Mouse (Mus musculus) MEL (cell line): Measurements from ENCODE around the gene Ankdd1b. TPM values are rescaled to one million over a fixed set of nuclear protein-coding genes. Genes with fewer than 3 reads are reported as not detected.

ENCODE experiments used
- DNase-seq: peaks from one replicate; pipeline ENCODE4 v3.0.0; 2011; ENCODE audit warnings: low read depth, low spot score
- H3K27ac ChIP-seq: 2 replicates; pipeline ENCODE4 v1.5.1; 2012; ENCODE audit warnings: low read depth, mild to moderate bottlenecking, control low read depth, low read length, moderate library complexity; ENCODE audit not compliant: control insufficient read depth
- H3K27me3 ChIP-seq, 2 experiments: fragments of 150-350 bp in 1 of 2; sonication (generic) in 1 of 2; 2 replicates each; pipeline ENCODE4 v1.6.1; 2012; ENCODE audit warnings: low read length in 2 of 2, mild to moderate bottlenecking in 2 of 2, improper control_type of control experiment in 1 of 2, moderate library complexity in 1 of 2; ENCODE audit not compliant: insufficient read depth in 2 of 2, control insufficient read depth in 1 of 2
- H3K36me3 ChIP-seq, 2 experiments: 2 replicates each; pipeline ENCODE4 v1.6.1; 2012 to 2014; ENCODE audit warnings: low read length in 2 of 2, improper control_type of control experiment in 1 of 2, inconsistent platforms in 1 of 2, mild to moderate bottlenecking in 1 of 2; ENCODE audit not compliant: insufficient read depth in 2 of 2, control insufficient read depth in 1 of 2
- H3K4me1 ChIP-seq, 2 experiments: fragments of 150-350 bp in 1 of 2; sonication (generic) in 1 of 2; 2 replicates each; pipeline ENCODE4 v1.6.1; 2012; ENCODE audit warnings: low read length in 2 of 2, improper control_type of control experiment in 1 of 2, mild to moderate bottlenecking in 1 of 2; ENCODE audit not compliant: insufficient read depth in 2 of 2, control insufficient read depth in 1 of 2
- H3K4me3 ChIP-seq, 2 experiments: fragments of 150-350 bp in 1 of 2; sonication (generic) in 1 of 2; 2 replicates each; pipeline ENCODE4 v1.5.1; 2012; ENCODE audit warnings: low read depth in 2 of 2, low read length in 2 of 2, mild to moderate bottlenecking in 2 of 2, moderate library complexity in 2 of 2, control low read depth in 1 of 2, improper control_type of control experiment in 1 of 2; ENCODE audit not compliant: control insufficient read depth in 1 of 2, insufficient read depth in 1 of 2
- H3K79me2 ChIP-seq: 2 replicates; pipeline ENCODE4 v1.6.1; 2012; ENCODE audit warnings: mild to moderate bottlenecking, low read length, moderate library complexity; ENCODE audit not compliant: control insufficient read depth, poor library complexity, insufficient read depth
- H3K9ac ChIP-seq: 2 replicates; pipeline ENCODE4 v1.6.1; 2012; ENCODE audit warnings: low read depth, mild to moderate bottlenecking, control low read depth, low read length, moderate library complexity; ENCODE audit not compliant: control insufficient read depth, poor library complexity, severe bottlenecking
- H3K9me3 ChIP-seq: fragments of 150-350 bp; sonication (generic); replicated peaks from 2 replicates; pipeline ENCODE4 v1.6.1; 2012; ENCODE audit warnings: mild to moderate bottlenecking, low read length, improper control_type of control experiment, moderate library complexity; ENCODE audit not compliant: insufficient read depth
- BHLHE40 ChIP-seq: IDR thresholded peaks from 2 replicates; pipeline ENCODE4 v1.6.1; 2012; ENCODE audit warnings: low read depth, mild to moderate bottlenecking, inconsistent platforms, low read length, improper control_type of control experiment, borderline replicate concordance
- CHD1 ChIP-seq: IDR thresholded peaks from 2 replicates; pipeline ENCODE4 v1.6.1; 2012; ENCODE audit warnings: low read depth, mild to moderate bottlenecking, inconsistent platforms, low read length, improper control_type of control experiment
- CHD2 ChIP-seq: IDR thresholded peaks from 2 replicates; pipeline ENCODE4 v1.6.1; 2011; ENCODE audit warnings: low read length, improper control_type of control experiment
- E2F4 ChIP-seq: IDR thresholded peaks from 2 replicates; pipeline ENCODE4 v1.6.1; 2011; ENCODE audit warnings: low read depth, low read length, improper control_type of control experiment, borderline replicate concordance
- ELF1 ChIP-seq: IDR thresholded peaks from 2 replicates; pipeline ENCODE4 v1.6.1; 2014; ENCODE audit warnings: low read depth, mild to moderate bottlenecking, inconsistent platforms, low read length, improper control_type of control experiment, moderate library complexity
- EP300 ChIP-seq, 2 experiments: IDR thresholded peaks; 2 replicates each; pipeline ENCODE4 v1.6.1; 2011; ENCODE audit warnings: improper control_type of control experiment in 2 of 2, low read length in 2 of 2, low read depth in 1 of 2, mild to moderate bottlenecking in 1 of 2
- ETS1 ChIP-seq: IDR thresholded peaks from 2 replicates; pipeline ENCODE4 v1.6.1; 2012; ENCODE audit warnings: low read depth, mild to moderate bottlenecking, inconsistent platforms, low read length, improper control_type of control experiment, moderate library complexity
- GATA1 ChIP-seq: IDR thresholded peaks from 2 replicates; pipeline ENCODE4 v1.6.1; 2011; ENCODE audit warnings: low read depth, low read length, improper control_type of control experiment
- KAT2A ChIP-seq: conservative IDR thresholded peaks from 2 replicates; pipeline ENCODE4 v1.6.1; 2012; ENCODE audit warnings: low read depth, low read length, improper control_type of control experiment, inconsistent platforms
- MAFK ChIP-seq: IDR thresholded peaks from 2 replicates; pipeline ENCODE4 v1.6.1; 2011; ENCODE audit warnings: low read depth, mild to moderate bottlenecking, low read length, improper control_type of control experiment, borderline replicate concordance
- MAZ ChIP-seq: IDR thresholded peaks from 2 replicates; pipeline ENCODE4 v1.6.1; 2012; ENCODE audit warnings: low read depth, mild to moderate bottlenecking, inconsistent platforms, low read length, improper control_type of control experiment
- MYB ChIP-seq: IDR thresholded peaks from 2 replicates; pipeline ENCODE4 v1.6.1; 2011; ENCODE audit warnings: mild to moderate bottlenecking, low read depth, low read length, improper control_type of control experiment
- MYC ChIP-seq: IDR thresholded peaks from 2 replicates; pipeline ENCODE4 v1.6.1; 2011; ENCODE audit warnings: low read depth, mild to moderate bottlenecking, low read length, improper control_type of control experiment, moderate library complexity
- NELFE ChIP-seq: IDR thresholded peaks from 2 replicates; pipeline ENCODE4 v1.6.1; 2011; ENCODE audit warnings: low read depth, low read length, improper control_type of control experiment
- NRF1 ChIP-seq: IDR thresholded peaks from 2 replicates; pipeline ENCODE4 v1.6.1; 2014; ENCODE audit warnings: low read depth, mild to moderate bottlenecking, inconsistent platforms, low read length, improper control_type of control experiment, moderate library complexity; ENCODE audit not compliant: poor library complexity, insufficient read depth, severe bottlenecking
- POLR2A ChIP-seq, 2 experiments: IDR thresholded peaks; 2 replicates each; pipeline ENCODE4 v1.6.1; 2011 to 2012; ENCODE audit warnings: low read length in 2 of 2, mild to moderate bottlenecking in 2 of 2, control low read depth in 1 of 2, improper control_type of control experiment in 1 of 2, low read depth in 1 of 2, moderate library complexity in 1 of 2; ENCODE audit not compliant: control insufficient read depth in 1 of 2, insufficient read depth in 1 of 2, poor library complexity in 1 of 2
- POLR2AphosphoS5 ChIP-seq: IDR thresholded peaks from 2 replicates; pipeline ENCODE4 v1.6.1; 2012; ENCODE audit warnings: low read depth, borderline replicate concordance, mild to moderate bottlenecking, inconsistent platforms, low read length, moderate library complexity, mixed read lengths
- RAD21 ChIP-seq: IDR thresholded peaks from 2 replicates; pipeline ENCODE4 v1.6.1; 2011; ENCODE audit warnings: mild to moderate bottlenecking, low read depth, low read length, improper control_type of control experiment
- RCOR1 ChIP-seq: IDR thresholded peaks from 2 replicates; pipeline ENCODE4 v1.6.1; 2012; ENCODE audit warnings: low read depth, mild to moderate bottlenecking, inconsistent platforms, low read length, improper control_type of control experiment
- SIN3A ChIP-seq: IDR thresholded peaks from 2 replicates; pipeline ENCODE4 v1.6.1; 2012; ENCODE audit warnings: low read length, improper control_type of control experiment, inconsistent platforms
- SMC3 ChIP-seq: IDR thresholded peaks from 2 replicates; pipeline ENCODE4 v1.6.1; 2011; ENCODE audit warnings: low read depth, low read length, improper control_type of control experiment
- TBP ChIP-seq: IDR thresholded peaks from 2 replicates; pipeline ENCODE4 v1.8.0; 2011; ENCODE audit warnings: low read depth, low read length, improper control_type of control experiment
- TCF12 ChIP-seq: IDR thresholded peaks from 2 replicates; pipeline ENCODE4 v1.6.1; 2014; ENCODE audit warnings: low read depth, mild to moderate bottlenecking, inconsistent platforms, low read length, improper control_type of control experiment, moderate library complexity
- UBTF ChIP-seq: IDR thresholded peaks from 2 replicates; pipeline ENCODE4 v1.6.1; 2012; ENCODE audit warnings: low read depth, mild to moderate bottlenecking, inconsistent platforms, low read length, improper control_type of control experiment, moderate library complexity, borderline replicate concordance; ENCODE audit not compliant: insufficient read depth
- USF2 ChIP-seq, 2 experiments: IDR thresholded peaks; 2 replicates each; pipeline ENCODE4 v1.6.1; 2011 to 2012; ENCODE audit warnings: improper control_type of control experiment in 2 of 2, low read length in 2 of 2, borderline replicate concordance in 1 of 2, inconsistent platforms in 1 of 2, low read depth in 1 of 2, mild to moderate bottlenecking in 1 of 2; ENCODE audit not compliant: insufficient read depth in 1 of 2
- ZC3H11A ChIP-seq: IDR thresholded peaks from 2 replicates; pipeline ENCODE4 v1.6.1; 2012; ENCODE audit warnings: low read depth, mild to moderate bottlenecking, inconsistent platforms, low read length, improper control_type of control experiment
- ZKSCAN1 ChIP-seq: IDR thresholded peaks from 2 replicates; pipeline ENCODE4 v1.6.1; 2012; ENCODE audit warnings: low read depth, mild to moderate bottlenecking, inconsistent platforms, low read length, improper control_type of control experiment, moderate library complexity
- ZMIZ1 ChIP-seq: IDR thresholded peaks from 2 replicates; pipeline ENCODE4 v1.6.1; 2012; ENCODE audit warnings: low read depth, mild to moderate bottlenecking, inconsistent platforms, low read length, improper control_type of control experiment, moderate library complexity
- polyA plus RNA-seq, 2 experiments: library from polyadenylated mRNA; stranded (reverse) in 1 of 2; unstranded in 1 of 2; fragments of >175 nt in 1 of 2; fragments of >200 nt in 1 of 2; gene quantifications; 2 replicates each; pipeline versions ENCODE4 v1.2.1 to v1.2.4; 2012; ENCODE audit warnings: low replicate concordance in 2 of 2, low read depth in 1 of 2; ENCODE audit not compliant: insufficient read length in 2 of 2, insufficient read depth in 1 of 2, missing spikeins in 1 of 2
- total RNA-seq: library from RNA; depleted of rRNA; stranded (reverse); fragments of 300-350 nt; gene quantifications from 2 replicates; pipeline ENCODE4 v1.2.3, GENCODE M21; 2012

The Ankdd1b gene
- total and polyA plus RNA-seq, 3 experiments = 0.12 TPM; not detected in 2

GRCm38 (mm10) chr13:96433648-96434190 is 37.3 kb downstream of the Ankdd1b start:
- no peaks in the 10 kb centered on the region for H3K9me3 ChIP-seq
- peaks cover 0 to 11% of the 10 kb centered on the region in 2 experiments; a peak in 2 of 4 replicates for H3K36me3 ChIP-seq
- no peak for TF ChIP-seq ZMIZ1
- no peak for TF ChIP-seq EP300 (IDR thresholded peaks at IDR 0.05; ENCODE audit: low read depth in 1 of 2, low read length in 2 of 2)
- TF ChIP-seq GATA1 = no peak
- TF ChIP-seq CHD2 = no peak
- TF ChIP-seq E2F4 = no peak
- TF ChIP-seq RCOR1 = no peak
- no peak for TF ChIP-seq POLR2A (IDR thresholded peaks at IDR 0.05; ENCODE audit: control insufficient read depth in 1 of 2, insufficient read depth in 1 of 2, low read depth in 1 of 2, low read length in 2 of 2, poor library complexity in 1 of 2)
- no peak for TF ChIP-seq NELFE
- TF ChIP-seq MAFK = no peak
- TF ChIP-seq POLR2AphosphoS5 = no peak
- TF ChIP-seq UBTF = no peak
- no peak for TF ChIP-seq USF2 (IDR thresholded peaks at IDR 0.05; ENCODE audit: borderline replicate concordance in 1 of 2, insufficient read depth in 1 of 2, low read depth in 1 of 2, low read length in 2 of 2)
- no peak for TF ChIP-seq TCF12
- no peak for TF ChIP-seq SMC3
- TF ChIP-seq ELF1 = no peak
- no peak for TF ChIP-seq RAD21
- no peak for TF ChIP-seq MAZ
- TF ChIP-seq KAT2A = no peak
- no peak for TF ChIP-seq CHD1
- TF ChIP-seq ZC3H11A = no peak
- no peaks in the 10 kb centered on the region for H3K27me3 ChIP-seq
- peaks cover 2 to 21% of the 10 kb centered on the region in 2 experiments; a peak in 3 of 4 replicates for H3K4me1 ChIP-seq
- no peak for DNase-seq
- H3K4me3 ChIP-seq = no peak overlapping the region
- H3K79me2 ChIP-seq = no peaks in the 10 kb centered on the region
- H3K27ac ChIP-seq = no peak overlapping the region
- H3K9ac ChIP-seq = no peak overlapping the region

GRCm38 (mm10) chr13:96433041-96433440 is 38.0 kb downstream of the Ankdd1b start:
- H3K9ac ChIP-seq = no peak overlapping the region
- peaks cover 2 to 23% of the 10 kb centered on the region in 2 experiments; a peak in 3 of 4 replicates for H3K4me1 ChIP-seq
- no peaks in the 10 kb centered on the region for H3K9me3 ChIP-seq
- peak; percentile 32 for DNase-seq
- H3K4me3 ChIP-seq = no peak overlapping the region
- H3K27me3 ChIP-seq = no peaks in the 10 kb centered on the region
- H3K79me2 ChIP-seq = no peaks in the 10 kb centered on the region
- TF ChIP-seq SIN3A (no peak), MYC (no peak), ZKSCAN1 (no peak), UBTF (no peak), KAT2A (no peak), BHLHE40 (no peak), ETS1 (no peak), USF2 (IDR thresholded peaks at IDR 0.05; ENCODE audit: borderline replicate concordance in 1 of 2, insufficient read depth in 1 of 2, low read depth in 1 of 2, low read length in 2 of 2) (no peak), TBP (no peak), NRF1 (no peak), NELFE (no peak), CHD2 (no peak), ZC3H11A (no peak), MYB (no peak)
- TF ChIP-seq, all 39 proteins: peak for 0
- Histone ChIP-seq H3K27ac (no peak overlapping the region), H3K36me3 (peaks cover 0 to 11% of the 10 kb centered on the region in 2 experiments; a peak in 2 of 4 replicates)
